Mouse (Mus musculus): Measurements from ENCODE around the gene Atad3a.

GRCm38 (mm10) chr4:155746036-155746548, 14.8 kb downstream of the Atad3a start:
- no peak for TF ChIP-seq CTCF (IDR thresholded peaks at IDR 0.05; ENCODE audit: low read depth, low read length)
- no peak for TF ChIP-seq POLR2A (IDR thresholded peaks at IDR 0.05; ENCODE audit: insufficient read depth, low read length)
